Mouse (Mus musculus) hindbrain, embryonic 16.5 days (tissue): Measurements from ENCODE around the gene Vmn1r80. TPM values are rescaled to one million over a fixed set of nuclear protein-coding genes. Genes with fewer than 3 reads are reported as not detected.
"Not testable (repeated sequence)": the region's sequence is repeated elsewhere in the genome, so short reads cannot be mapped to it uniquely, and the experiment has no call there.

Experiments
- ATAC-seq: fragments of 200-750 bp; cut with Nextera tagmentation; 2 replicates; pipeline ENCODE4 v1.8.0; 2017; ENCODE audit warnings: moderate TSS enrichment, moderate library complexity
- H3K27ac ChIP-seq: fragments of 300-500 bp; sonication (generic); 2 replicates; pipeline ENCODE4 v1.5.1; 2014; ENCODE audit warnings: low read depth, mild to moderate bottlenecking, control low read depth, low read length, moderate library complexity
- H3K27me3 ChIP-seq: fragments of 300-500 bp; sonication (generic); replicated peaks from 2 replicates; pipeline ENCODE4 v1.6.1; 2014; ENCODE audit warnings: low read length; ENCODE audit not compliant: control insufficient read depth, insufficient read depth
- H3K36me3 ChIP-seq: fragments of 300-500 bp; sonication (generic); 2 replicates; pipeline ENCODE4 v1.6.1; 2014; ENCODE audit warnings: mild to moderate bottlenecking, low read length, moderate library complexity, mixed read lengths; ENCODE audit not compliant: control insufficient read depth, insufficient read depth
- H3K4me1 ChIP-seq: fragments of 300-500 bp; sonication (generic); 2 replicates; pipeline ENCODE4 v1.6.1; 2014; ENCODE audit warnings: low read depth, low read length; ENCODE audit not compliant: control insufficient read depth, insufficient read depth
- H3K4me2 ChIP-seq: fragments of 300-500 bp; sonication (generic); 2 replicates; pipeline ENCODE4 v1.6.1; 2014; ENCODE audit warnings: mild to moderate bottlenecking, low read length, control low read depth, moderate library complexity
- H3K4me3 ChIP-seq: fragments of 300-500 bp; sonication (generic); 2 replicates; pipeline ENCODE4 v1.5.1; 2014; ENCODE audit warnings: mild to moderate bottlenecking, low read length, control low read depth, moderate library complexity
- H3K9ac ChIP-seq: fragments of 300-500 bp; sonication (generic); 2 replicates; pipeline ENCODE4 v1.6.1; 2014; ENCODE audit warnings: low read depth, mild to moderate bottlenecking, control low read depth, low read length, moderate library complexity
- H3K9me3 ChIP-seq: fragments of 300-500 bp; sonication (generic); 2 replicates; pipeline ENCODE4 v1.6.1; 2014; ENCODE audit warnings: mild to moderate bottlenecking, low read length, moderate library complexity; ENCODE audit not compliant: control insufficient read depth
- WGBS: fragments of 180-500 bp; shearing (Covaris S2); extraction: QIAGEN DNeasy Blood & Tissue Kit; methylation state at CpG from one replicate; pipeline ENCODE4 v1.1.7; 2014; 5-methylcytosine and 5-hydroxymethylcytosine counted together
- polyA plus RNA-seq: library from polyadenylated mRNA; unstranded; fragments of >200 nt; fragmentation: Nextera tagmentation; extraction: Ambion mirVana; gene quantifications from 2 replicates; pipeline ENCODE4 v1.2.1, GENCODE M21; 2015

Vmn1r80 gene
- not detected in 2 replicates for polyA plus RNA-seq

DNA sequence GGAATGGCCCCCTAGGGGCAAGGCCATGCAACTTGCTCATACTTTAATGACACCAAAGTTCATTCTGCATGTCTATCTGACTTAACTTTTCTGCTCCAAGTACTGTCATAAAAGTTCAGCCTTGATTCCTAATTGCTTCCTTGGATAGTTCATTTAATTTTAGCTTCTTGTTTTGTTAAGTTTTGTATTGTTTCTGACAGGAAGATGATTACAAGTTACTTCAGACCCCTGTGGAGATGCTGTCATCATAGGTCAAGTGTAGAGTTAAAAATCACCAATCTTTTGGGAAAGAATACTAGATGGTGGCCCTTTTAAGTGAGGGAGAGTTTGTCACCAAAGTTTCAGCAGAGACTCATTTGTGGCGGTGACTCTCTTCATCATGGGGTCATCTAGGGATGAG is at the start of gene Vmn1r80:
Gene Vmn1r80 (plus strand): TSS at position 301 of the 400 bp plus-strand sequence.
- no peak for ATAC-seq
- Histone ChIP-seq H3K9ac (no peak within 1 kb of the TSS), H3K9me3 (0 out of 2 replicates have a peak, but pooled peaks cover 4% of the 10 kb centered on the region), H3K4me3 (no peak within 1 kb of the TSS), H3K27ac (no peak within 1 kb of the TSS), H3K27me3 (no peaks in the 10 kb centered on the region), H3K4me1 (no peaks in the 10 kb centered on the region), H3K4me2 (no peak within 1 kb of the TSS), H3K36me3 (no peaks in the 10 kb centered on the region)
- 86% methylated on average over 1 of the region's 1 CpGs for WGBS

GRCm38 (mm10) chr7:12149957-12150356 is 39.1 kb upstream of the Vmn1r80 start, which contains the start of gene Vmn1r78:
Gene Vmn1r78 (plus strand): TSS chr7:12150257.
- no peak within 1 kb of the TSS for H3K9ac ChIP-seq
- H3K4me1 ChIP-seq = no peaks in the 10 kb centered on the region
- H3K36me3 ChIP-seq = no peaks in the 10 kb centered on the region
- H3K4me3 ChIP-seq = no peak within 1 kb of the TSS
- 66% methylated on average over 2 of the region's 2 CpGs for WGBS
- ATAC-seq = no peak
- H3K4me2 ChIP-seq = no peak within 1 kb of the TSS
- no peak within 1 kb of the TSS for H3K27ac ChIP-seq
- no peaks in the 10 kb centered on the region for H3K27me3 ChIP-seq
- 0 out of 2 replicates have a peak, but pooled peaks cover 3% of the 10 kb centered on the region for H3K9me3 ChIP-seq

GRCm38 (mm10) chr7:12156463-12156862 is 32.6 kb upstream of the Vmn1r80 start:
- not testable (repeated sequence) for H3K27ac ChIP-seq, H3K27me3 ChIP-seq, H3K36me3 ChIP-seq, H3K4me1 ChIP-seq, H3K9me3 ChIP-seq, H3K9ac ChIP-seq, ATAC-seq, H3K4me2 ChIP-seq, H3K4me3 ChIP-seq
- 43% methylated on average over 1 of the region's 1 CpGs for WGBS

DNA sequence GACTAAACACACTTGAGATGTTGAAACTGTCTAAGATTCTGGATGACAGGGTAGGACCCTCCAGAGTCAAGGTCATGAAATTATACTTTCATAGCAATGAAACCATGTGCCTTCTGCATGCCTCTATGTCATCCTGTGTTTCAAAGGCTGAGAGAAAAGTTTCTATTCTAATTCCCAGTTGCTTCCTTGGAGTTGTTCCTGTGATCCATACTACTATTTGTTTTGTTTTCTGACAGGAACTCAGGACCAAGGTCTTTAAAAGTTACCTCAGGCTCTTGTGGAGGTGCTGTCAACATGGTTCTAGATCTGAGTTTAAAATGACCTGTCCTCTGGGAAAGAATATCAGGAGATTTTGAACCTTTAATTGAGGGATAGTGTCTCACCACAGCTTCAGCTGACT is 18.1 kb upstream of the Vmn1r80 start, which contains the start of gene Vmn1r79:
Gene Vmn1r79 (plus strand): TSS at position 301 of the 400 bp plus-strand sequence.
- H3K27ac ChIP-seq, H3K36me3 ChIP-seq, H3K4me1 ChIP-seq, H3K9ac ChIP-seq, ATAC-seq, H3K27me3 ChIP-seq, H3K4me2 ChIP-seq, H3K9me3 ChIP-seq, H3K4me3 ChIP-seq: not testable (repeated sequence)

DNA sequence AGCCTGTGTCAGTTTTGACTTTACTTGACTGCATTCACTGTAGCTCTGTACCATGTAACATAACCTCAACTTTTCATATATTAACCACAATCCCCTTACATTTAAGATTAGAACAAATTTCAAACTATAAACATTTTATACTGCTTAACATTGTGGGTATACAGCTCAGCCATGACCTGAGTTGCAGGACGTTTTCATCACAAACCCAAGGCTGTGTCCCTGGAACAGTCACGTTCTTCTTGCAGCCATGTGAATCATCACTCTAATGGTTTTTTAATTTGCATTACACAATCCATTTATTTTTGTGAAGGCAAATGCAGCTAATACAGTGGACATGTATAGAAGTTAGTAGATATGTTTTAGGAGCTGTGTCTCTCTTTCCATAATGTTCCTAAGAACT is 16.2 kb upstream of the Vmn1r80 start:
- WGBS = 65% methylated on average over 2 of the region's 2 CpGs
- ATAC-seq, H3K36me3 ChIP-seq, H3K9me3 ChIP-seq, H3K4me3 ChIP-seq, H3K27me3 ChIP-seq, H3K4me2 ChIP-seq, H3K9ac ChIP-seq, H3K4me1 ChIP-seq, H3K27ac ChIP-seq: not testable (repeated sequence)

DNA sequence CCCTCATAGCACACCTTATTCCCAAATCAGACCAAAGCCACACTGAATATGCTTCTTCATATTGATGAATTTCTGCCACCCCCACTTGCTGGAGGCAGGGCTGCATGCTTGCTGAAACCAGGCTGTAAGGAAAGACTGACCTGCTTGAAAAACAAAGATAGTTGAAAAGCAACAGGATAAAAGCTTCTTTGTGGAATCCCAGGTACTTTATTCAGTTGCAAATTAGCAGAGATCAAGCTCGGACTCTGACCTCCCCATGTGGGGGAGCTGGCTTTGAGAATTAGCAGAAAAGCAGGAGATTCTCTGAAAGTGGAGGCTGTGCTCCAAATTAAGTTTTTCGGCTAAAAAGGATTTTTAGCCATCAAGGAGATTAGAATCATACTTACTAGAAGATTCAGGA is 15.1 kb downstream of the Vmn1r80 start:
- Histone ChIP-seq H3K4me2 (no peak overlapping the region), H3K27me3 (no peaks in the 10 kb centered on the region), H3K4me3 (no peak overlapping the region), H3K4me1 (no peaks in the 10 kb centered on the region), H3K9me3 (peaks cover 8% of the 10 kb centered on the region), H3K36me3 (no peaks in the 10 kb centered on the region), H3K27ac (no peak overlapping the region), H3K9ac (no peak overlapping the region)
- 60% methylated on average over 2 of the region's 2 CpGs for WGBS
- no peak for ATAC-seq

Other genes starting within 250 kb of the Vmn1r80 start
- not detected in 2 replicates for gene Vmn1r77, start 152.5 kb upstream of the Vmn1r80 start, polyA plus RNA-seq
- gene Vmn1r78, start 39.0 kb upstream of the Vmn1r80 start, polyA plus RNA-seq = not detected in 2 replicates
- gene Vmn1r79, start 18.0 kb upstream of the Vmn1r80 start, polyA plus RNA-seq = not detected in 2 replicates
- not detected in 2 replicates for gene Vmn1r81, start 79.0 kb downstream of the Vmn1r80 start, polyA plus RNA-seq
- not detected in 2 replicates for gene Vmn1r82, start 111.1 kb downstream of the Vmn1r80 start, polyA plus RNA-seq
- not detected in 2 replicates for gene Vmn1r83, start 140.2 kb downstream of the Vmn1r80 start, polyA plus RNA-seq
- not detected in 2 replicates for gene Vmn1r84, start 180.0 kb downstream of the Vmn1r80 start, polyA plus RNA-seq
- 10.0 and 10.8 TPM in 2 replicates for gene Zfp551, start 233.5 kb downstream of the Vmn1r80 start, polyA plus RNA-seq